Mouse (Mus musculus) cerebellum, postnatal 25 days (tissue): ENCODE measurements around the gene Dock4.

Experiments
- DNase-seq, 2 experiments: peaks; one replicate each; pipeline ENCODE4 v3.0.0; 2021; ENCODE audit warnings: mixed read lengths in 2 of 2

The Dock4 gene

GRCm38 (mm10) chr12:40463828-40464227 lies 18.1 kb downstream of the Dock4 start:
- DNase-seq = no peak

GRCm38 (mm10) chr12:40464282-40464681 lies 18.5 kb downstream of the Dock4 start:
- peak; percentile 89 to 91 for DNase-seq

- DNase-seq = peak in 1 of 2 experiments; percentile 51
Measured at GRCm38 (mm10) chr12:40468235-40468634, 22.5 kb downstream of the Dock4 start.

- DNase-seq = no peak
Measured at GRCm38 (mm10) chr12:40469009-40469408, 23.3 kb downstream of the Dock4 start.

GRCm38 (mm10) chr12:40471649-40472399 lies 26.1 kb downstream of the Dock4 start:
- DNase-seq = no peak

- no peak for DNase-seq
Measured at GRCm38 (mm10) chr12:40473709-40474108, 28.0 kb downstream of the Dock4 start.

- DNase-seq = peak; percentile 45 to 64
Measured at GRCm38 (mm10) chr12:40477621-40478452, 32.1 kb downstream of the Dock4 start.

GRCm38 (mm10) chr12:40484224-40484623 lies 38.5 kb downstream of the Dock4 start:
- peak in 1 of 2 experiments; percentile 17 for DNase-seq

- no peak for DNase-seq
Measured at GRCm38 (mm10) chr12:40485210-40485609, 39.5 kb downstream of the Dock4 start.

GRCm38 (mm10) chr12:40486047-40486837 lies 40.5 kb downstream of the Dock4 start:
- peak in 1 of 2 experiments; percentile 0 for DNase-seq

- peak in 1 of 2 experiments; percentile 34 for DNase-seq
Measured at GRCm38 (mm10) chr12:40496387-40496786, 50.6 kb downstream of the Dock4 start.

GRCm38 (mm10) chr12:40497806-40498205 lies 52.1 kb downstream of the Dock4 start:
- DNase-seq = no peak

GRCm38 (mm10) chr12:40498250-40498671 lies 52.5 kb downstream of the Dock4 start:
- DNase-seq = peak; percentile 54 to 60

- DNase-seq = peak; percentile 96 to 97
Measured at GRCm38 (mm10) chr12:40498928-40499626, 53.3 kb downstream of the Dock4 start.

GRCm38 (mm10) chr12:40499627-40500329 lies 54.0 kb downstream of the Dock4 start:
- DNase-seq = peak; percentile 70 to 76

GRCm38 (mm10) chr12:40501141-40501540 lies 55.4 kb downstream of the Dock4 start:
- DNase-seq = no peak

GRCm38 (mm10) chr12:40503520-40503919 lies 57.8 kb downstream of the Dock4 start:
- DNase-seq = peak in 1 of 2 experiments; percentile 54

GRCm38 (mm10) chr12:40504687-40505086 lies 58.9 kb downstream of the Dock4 start:
- DNase-seq = no peak

- no peak for DNase-seq
Measured at GRCm38 (mm10) chr12:40507823-40508390, 62.2 kb downstream of the Dock4 start.

- DNase-seq = no peak
Measured at GRCm38 (mm10) chr12:40508416-40508815, 62.7 kb downstream of the Dock4 start.
